Mouse (Mus musculus): Measurements from ENCODE around the gene Pdzrn4.

DNA sequence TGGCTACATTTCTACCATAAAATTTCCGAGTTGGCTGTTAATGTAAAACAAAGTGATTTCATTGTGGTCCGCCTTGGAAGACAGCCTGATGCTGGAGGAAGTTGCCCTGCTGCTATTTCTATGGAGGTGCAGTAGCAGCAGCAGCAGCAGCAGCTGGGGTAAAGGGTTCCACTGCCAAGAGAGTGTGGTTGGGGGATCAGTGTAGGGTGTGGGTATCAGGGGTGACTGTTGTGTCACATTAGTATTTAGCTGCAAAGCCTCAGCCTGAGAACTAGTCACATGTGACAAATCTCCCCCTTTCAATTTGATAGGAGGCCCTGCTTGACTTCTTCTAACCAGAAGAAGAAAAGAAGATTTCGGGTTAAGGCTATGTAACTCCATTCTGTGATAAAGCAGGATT is 183.5 kb downstream of the Pdzrn4 start:
- TF ChIP-seq ZC3H11A (IDR thresholded peaks at IDR 0.05; ENCODE audit: low read depth, low read length) (no peak), TCF12 (IDR thresholded peaks at IDR 0.05; ENCODE audit: low read depth, low read length) (no peak)

Data from MEL (cell line).